Mouse (Mus musculus) C2C12 (cell line): Measurements from ENCODE around the gene Brsk1. TPM values are rescaled to one million over a fixed set of nuclear protein-coding genes. Genes with fewer than 3 reads are reported as not detected.

Source experiments
- H3K27me3 ChIP-seq: one replicate; pipeline ENCODE4 v1.6.1; 2011; ENCODE audit not compliant: control insufficient read depth, insufficient read depth, insufficient read length
- H3K36me3 ChIP-seq: one replicate; pipeline ENCODE4 v1.6.1; 2011; ENCODE audit not compliant: control insufficient read depth, insufficient read depth
- H3K4me3 ChIP-seq: one replicate; pipeline ENCODE4 v1.5.1; 2011; ENCODE audit warnings: mild to moderate bottlenecking, control low read depth; ENCODE audit not compliant: poor library complexity, insufficient read depth, severe bottlenecking
- H3K79me2 ChIP-seq: one replicate; pipeline ENCODE4 v1.6.1; 2011; ENCODE audit not compliant: control insufficient read depth, insufficient read depth
- H3K79me3 ChIP-seq: one replicate; pipeline ENCODE4 v1.6.1; 2011; ENCODE audit warnings: low read depth, control low read depth
- H3ac ChIP-seq: one replicate; pipeline ENCODE3; 2011; ENCODE audit warnings: low read depth; ENCODE audit not compliant: control insufficient read depth, insufficient read length
- CEBPB ChIP-seq: IDR thresholded peaks from one replicate; pipeline ENCODE4 v1.6.1; 2011; ENCODE audit warnings: low read depth, mild to moderate bottlenecking, control low read depth, moderate library complexity
- CTCF ChIP-seq: IDR thresholded peaks from one replicate; pipeline ENCODE4 v1.5.1; 2011; ENCODE audit not compliant: control insufficient read depth, insufficient read depth, insufficient read length
- FOSL1 ChIP-seq: IDR thresholded peaks from one replicate; pipeline ENCODE4 v1.8.0; 2011; ENCODE audit warnings: mild to moderate bottlenecking, low read length; ENCODE audit not compliant: poor library complexity, insufficient read depth, severe bottlenecking
- MAX ChIP-seq: IDR thresholded peaks from one replicate; pipeline ENCODE4 v1.6.1; 2011; ENCODE audit warnings: mild to moderate bottlenecking, control low read depth
- MYOD1 ChIP-seq: IDR thresholded peaks from one replicate; pipeline ENCODE4 v1.6.1; 2011; ENCODE audit warnings: low read depth; ENCODE audit not compliant: control insufficient read depth, insufficient read length
- MYOG ChIP-seq: IDR thresholded peaks from one replicate; pipeline ENCODE4 v1.6.1; 2011; ENCODE audit not compliant: control insufficient read depth, insufficient read length; ENCODE audit errors: extremely low read depth
- USF1 ChIP-seq: IDR thresholded peaks from one replicate; pipeline ENCODE4 v1.6.1; 2011; ENCODE audit warnings: low read depth, mild to moderate bottlenecking, control low read depth, moderate library complexity
- polyA plus RNA-seq: library from polyadenylated mRNA; unstranded; fragments of >200 nt; fragmentation: generic; extraction: Trizol; gene quantifications from one replicate; pipeline ENCODE4 v1.2.1, GENCODE M21; 2012; ENCODE audit warnings: missing spikeins

The Brsk1 gene
- polyA plus RNA-seq, 1 experiment = 15.3 TPM

DNA sequence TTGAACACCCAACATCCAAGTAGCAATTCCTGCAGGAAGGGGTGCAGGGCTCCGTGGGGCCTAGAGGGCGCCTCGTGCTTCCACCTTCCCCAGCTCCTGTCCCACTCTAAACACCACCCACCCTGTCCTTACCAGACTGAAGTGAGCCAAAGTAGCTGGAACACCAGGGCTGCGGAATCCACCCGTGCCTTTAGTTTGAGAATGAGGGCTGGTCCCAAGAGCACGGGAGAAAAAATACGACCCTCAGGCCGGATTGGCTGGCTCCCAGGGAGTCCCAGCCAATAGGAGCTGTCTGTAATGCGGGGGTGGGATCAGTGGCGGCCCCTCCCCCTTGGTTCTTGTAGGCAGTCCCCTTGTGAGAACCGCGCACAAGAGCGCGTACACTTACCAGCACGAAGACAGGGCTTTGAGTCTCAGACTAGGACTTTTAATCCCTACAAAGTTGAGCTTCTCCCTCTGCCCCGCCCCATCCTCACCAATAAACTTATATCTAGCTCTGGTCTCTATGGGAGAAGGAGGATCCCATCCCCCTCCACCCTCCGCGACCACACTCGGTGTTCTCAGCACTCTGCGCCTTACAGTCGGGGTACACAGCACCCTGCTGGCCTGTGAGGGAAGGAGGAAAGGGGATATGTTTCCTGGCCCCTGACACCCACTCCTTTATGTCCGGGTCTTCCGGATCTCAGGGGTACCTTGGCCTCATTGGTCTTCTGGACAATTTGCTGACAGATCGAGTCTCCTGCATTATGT, 62.6 kb downstream of the Brsk1 start, which contains the start of gene Cox6b2:
Gene Cox6b2 (minus strand): TSS at position 274 of the 750 bp plus-strand sequence.
- no peak within 1 kb of the TSS for H3K4me3 ChIP-seq
- H3K79me2 ChIP-seq = no peaks in the 10 kb centered on the region
- H3K27me3 ChIP-seq = peaks cover 4% of the 10 kb centered on the region
- TF ChIP-seq CEBPB = no peak
- no peak for TF ChIP-seq USF1
- TF ChIP-seq MAX = no peak
- TF ChIP-seq FOSL1 = no peak
- TF ChIP-seq CTCF = no peak
- TF ChIP-seq MYOG = no peak
- no peak for TF ChIP-seq MYOD1
- no peak within 1 kb of the TSS for H3ac ChIP-seq
- no peaks in the 10 kb centered on the region for H3K36me3 ChIP-seq
- no peaks in the 10 kb centered on the region for H3K79me3 ChIP-seq

GRCm38 (mm10) chr7:4759670-4760069, 69.3 kb downstream of the Brsk1 start:
- TF ChIP-seq USF1 (no peak), MAX (no peak), MYOG (no peak), CEBPB (no peak), FOSL1 (no peak), CTCF (no peak), MYOD1 (no peak)
- Histone ChIP-seq H3K79me2 (no peaks in the 10 kb centered on the region), H3K4me3 (no peak overlapping the region), H3ac (no peak overlapping the region), H3K79me3 (no peaks in the 10 kb centered on the region), H3K36me3 (no peaks in the 10 kb centered on the region), H3K27me3 (peaks cover 9% of the 10 kb centered on the region)

- peaks cover 5% of the 10 kb centered on the region for H3K27me3 ChIP-seq
- TF ChIP-seq USF1 = no peak
- TF ChIP-seq MYOD1 = no peak
- no peak for TF ChIP-seq CEBPB
- TF ChIP-seq CTCF = no peak
- no peak for TF ChIP-seq MYOG
- no peak for TF ChIP-seq MAX
- TF ChIP-seq FOSL1 = no peak
- H3K4me3 ChIP-seq = no peak overlapping the region
- no peak overlapping the region for H3ac ChIP-seq
- H3K79me2 ChIP-seq = no peaks in the 10 kb centered on the region
- no peaks in the 10 kb centered on the region for H3K36me3 ChIP-seq
- H3K79me3 ChIP-seq = no peaks in the 10 kb centered on the region
These were observed 74.7 kb downstream of the Brsk1 start for GRCm38 (mm10) chr7:4764946-4765710.

Other genes with a start within 250 kb of the Brsk1 start
- gene Rdh13, start 245.0 kb upstream of the Brsk1 start, polyA plus RNA-seq = 40.7 TPM
- gene Eps8l1, start 229.9 kb upstream of the Brsk1 start, polyA plus RNA-seq = 0.28 TPM
- 54.6 TPM for gene Ppp1r12c, start 188.9 kb upstream of the Brsk1 start, polyA plus RNA-seq
- gene Tnnt1, start 174.2 kb upstream of the Brsk1 start, polyA plus RNA-seq = 34.7 TPM
- gene Tnni3, start 166.4 kb upstream of the Brsk1 start, polyA plus RNA-seq = 0.91 TPM
- gene Dnaaf3, start 158.2 kb upstream of the Brsk1 start, polyA plus RNA-seq = 1.4 TPM
- 0.11 TPM for gene Syt5, start 143.1 kb upstream of the Brsk1 start, polyA plus RNA-seq
- not detected for gene Ptprh, start 86.6 kb upstream of the Brsk1 start, polyA plus RNA-seq
- 2.8 TPM for gene Tmem86b, start 59.2 kb upstream of the Brsk1 start, polyA plus RNA-seq
- gene Ppp6r1, start 31.6 kb upstream of the Brsk1 start, polyA plus RNA-seq = 56.1 TPM
- 110 TPM for gene Hspbp1, start 5.5 kb upstream of the Brsk1 start, polyA plus RNA-seq
- 0.07 TPM for gene Tmem150b, start 34.6 kb downstream of the Brsk1 start, polyA plus RNA-seq
- 12.7 TPM for gene Kmt5c, start 49.5 kb downstream of the Brsk1 start, polyA plus RNA-seq
- gene Cox6b2, start 62.5 kb downstream of the Brsk1 start, polyA plus RNA-seq = 0.26 TPM
- not detected for gene Fam71e2, start 80.7 kb downstream of the Brsk1 start, polyA plus RNA-seq
- 1.3 TPM for gene Il11, start 92.3 kb downstream of the Brsk1 start, polyA plus RNA-seq
- 0.84 TPM for gene Tmem190, start 92.3 kb downstream of the Brsk1 start, polyA plus RNA-seq
- 22.9 TPM for gene Tmem238, start 99.1 kb downstream of the Brsk1 start, polyA plus RNA-seq
- 3,556 TPM for gene Rpl28, start 102.3 kb downstream of the Brsk1 start, polyA plus RNA-seq
- 599 TPM for gene Ube2s, start 122.0 kb downstream of the Brsk1 start, polyA plus RNA-seq
- gene Shisa7, start 154.1 kb downstream of the Brsk1 start, polyA plus RNA-seq = not detected
- gene Isoc2b, start 179.7 kb downstream of the Brsk1 start, polyA plus RNA-seq = 0.32 TPM
- gene Isoc2a, start 186.5 kb downstream of the Brsk1 start, polyA plus RNA-seq = 3.7 TPM
- not detected for gene Gm36210, start 215.9 kb downstream of the Brsk1 start, polyA plus RNA-seq
- gene Zfp628, start 224.6 kb downstream of the Brsk1 start, polyA plus RNA-seq = 9.0 TPM
- gene Nat14, start 231.4 kb downstream of the Brsk1 start, polyA plus RNA-seq = 2.7 TPM
- gene Ssc5d, start 235.2 kb downstream of the Brsk1 start, polyA plus RNA-seq = 3.7 TPM